Mouse (Mus musculus): Measurements from ENCODE around the gene Myo1b. TPM values are rescaled to one million over a fixed set of nuclear protein-coding genes. Genes with fewer than 3 reads are reported as not detected.

The Myo1b gene
- polyA plus RNA-seq, 1 experiment from 2014 or later = 142 TPM

DNA sequence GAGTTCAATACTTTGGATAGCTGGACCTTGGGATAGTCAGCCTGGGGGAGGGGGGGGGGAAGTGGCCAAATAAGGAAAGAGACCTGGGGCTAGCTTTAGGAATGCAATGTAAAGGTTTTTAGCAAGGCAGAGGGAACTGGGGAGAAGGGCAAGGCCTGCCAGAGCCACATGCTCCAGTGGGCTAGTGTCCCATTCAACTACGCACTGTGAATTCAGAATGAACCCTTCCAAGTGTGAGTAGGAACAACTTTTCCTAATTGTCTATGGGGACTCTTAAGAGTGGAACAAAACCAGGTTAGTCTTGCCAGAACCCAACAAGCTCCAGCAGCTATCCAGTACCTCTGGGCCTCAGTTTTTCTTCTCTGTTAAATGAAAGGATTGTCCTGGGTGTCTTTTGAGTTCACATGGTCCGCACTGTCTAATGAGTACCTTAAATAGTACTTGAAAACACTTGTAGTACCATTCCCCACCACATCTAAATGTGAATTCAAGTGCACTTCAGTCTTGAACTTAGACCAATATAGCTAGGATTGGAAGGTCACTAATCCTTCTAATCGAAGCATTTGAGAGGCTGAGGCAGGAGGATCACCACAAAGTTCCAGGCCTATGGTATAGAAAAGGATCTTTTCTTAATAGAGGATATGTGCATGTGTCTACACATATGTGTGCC is 172.0 kb downstream of the Myo1b start:
- peaks cover 41% of the 10 kb centered on the region for H3K36me3 ChIP-seq
- H3K9me3 ChIP-seq = no peaks in the 10 kb centered on the region
- no peak for ATAC-seq (ENCODE audit: insufficient number of reproducible peaks, insufficient read depth, low FRiP score, low TSS enrichment, low read depth)
- H3K4me1 ChIP-seq (replicated peaks) = no peaks in the 10 kb centered on the region
- H3K4me3 ChIP-seq (replicated peaks) = no peak overlapping the region
- WGBS = 94% methylated on average over 3 of the region's 3 CpGs
- H3K4me2 ChIP-seq = no peak overlapping the region
- no peak overlapping the region for H3K9ac ChIP-seq (replicated peaks)
- no peak overlapping the region for H3K27ac ChIP-seq
- H3K27me3 ChIP-seq = no peaks in the 10 kb centered on the region

GRCm38 (mm10) chr1:51742586-51742985 is 173.3 kb downstream of the Myo1b start:
- Histone ChIP-seq H3K36me3 (peaks cover 31% of the 10 kb centered on the region), H3K27ac (no peak overlapping the region), H3K9ac (replicated peaks) (no peak overlapping the region), H3K9me3 (no peaks in the 10 kb centered on the region), H3K4me3 (replicated peaks) (no peak overlapping the region), H3K27me3 (no peaks in the 10 kb centered on the region), H3K4me2 (no peak overlapping the region), H3K4me1 (replicated peaks) (no peaks in the 10 kb centered on the region)
- WGBS = 96% methylated on average over 1 of the region's 1 CpGs
- no peak for ATAC-seq (ENCODE audit: insufficient number of reproducible peaks, insufficient read depth, low FRiP score, low TSS enrichment, low read depth)

DNA sequence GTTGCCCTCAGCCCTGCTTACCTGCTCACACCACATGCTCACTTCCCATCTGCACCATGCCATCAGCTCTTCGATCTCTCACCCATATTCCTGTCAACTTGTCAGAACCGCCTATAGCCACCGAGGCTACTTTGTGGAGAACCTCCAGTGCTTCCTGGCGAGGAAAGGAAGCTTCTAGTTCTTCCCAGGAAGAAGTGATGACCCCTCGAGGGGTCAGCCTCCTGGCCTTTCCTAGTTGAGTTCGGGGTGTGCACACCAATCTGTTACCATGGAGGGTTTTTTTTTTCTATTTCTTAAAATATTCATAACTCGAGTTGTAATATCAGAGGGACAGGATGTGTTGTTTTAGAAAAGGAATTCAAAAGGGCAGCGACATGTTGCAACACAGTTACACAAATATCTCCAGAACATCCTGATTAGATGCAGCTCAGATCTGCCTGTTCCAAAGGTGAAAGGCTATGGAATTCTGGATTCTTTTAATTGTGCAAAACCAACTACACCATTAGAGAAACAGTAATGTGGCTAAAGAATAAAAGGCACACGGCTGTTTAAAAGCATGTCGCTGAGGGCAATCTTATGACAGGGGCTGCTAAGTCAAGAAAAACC is 175.1 kb downstream of the Myo1b start:
- WGBS = 87% methylated on average over 10 of the region's 10 CpGs
- H3K27me3 ChIP-seq = no peaks in the 10 kb centered on the region
- no peaks in the 10 kb centered on the region for H3K4me1 ChIP-seq (replicated peaks)
- ATAC-seq (ENCODE audit: insufficient number of reproducible peaks, insufficient read depth, low FRiP score, low TSS enrichment, low read depth) = no peak
- no peaks in the 10 kb centered on the region for H3K9me3 ChIP-seq
- no peak overlapping the region for H3K27ac ChIP-seq
- no peak overlapping the region for H3K9ac ChIP-seq (replicated peaks)
- H3K4me3 ChIP-seq (replicated peaks) = no peak overlapping the region
- H3K4me2 ChIP-seq = no peak overlapping the region
- peaks cover 21% of the 10 kb centered on the region for H3K36me3 ChIP-seq

- Histone ChIP-seq H3K27me3 (no peaks in the 10 kb centered on the region), H3K27ac (no peak overlapping the region), H3K4me3 (replicated peaks) (no peak overlapping the region), H3K9ac (replicated peaks) (no peak overlapping the region), H3K9me3 (no peaks in the 10 kb centered on the region), H3K4me1 (replicated peaks) (no peaks in the 10 kb centered on the region), H3K4me2 (no peak overlapping the region), H3K36me3 (peaks cover 12% of the 10 kb centered on the region; the same call in 1 of the 2 replicates)
- 85% methylated on average over 5 of the region's 5 CpGs for WGBS
- no peak for ATAC-seq (ENCODE audit: insufficient number of reproducible peaks, insufficient read depth, low FRiP score, low TSS enrichment, low read depth)
Observed at GRCm38 (mm10) chr1:51739252-51739852, 176.5 kb downstream of the Myo1b start.

DNA sequence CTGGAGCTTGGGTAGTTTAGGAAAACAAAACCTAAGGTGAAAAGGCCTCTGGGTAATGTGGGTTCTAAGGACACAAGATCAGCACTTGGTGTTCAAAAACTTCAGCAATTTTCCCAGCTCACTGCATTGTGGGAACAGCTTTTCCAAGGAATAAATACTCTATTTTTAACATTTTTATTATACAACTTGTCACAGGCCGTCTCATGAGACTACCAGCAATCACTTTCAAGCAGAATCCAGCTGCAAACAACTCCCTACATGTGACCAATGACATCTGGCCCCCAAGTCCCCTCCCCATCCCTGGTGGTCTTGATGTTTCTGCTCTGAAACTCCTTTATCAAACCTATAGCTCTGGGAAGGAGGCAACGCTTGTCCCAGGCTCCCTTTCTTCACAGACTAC is 179.0 kb downstream of the Myo1b start:
- H3K27ac ChIP-seq = no peak overlapping the region
- no peaks in the 10 kb centered on the region for H3K36me3 ChIP-seq
- H3K9me3 ChIP-seq = peaks cover 3% of the 10 kb centered on the region; the same call in 1 of the 2 replicates
- ATAC-seq (ENCODE audit: insufficient number of reproducible peaks, insufficient read depth, low FRiP score, low TSS enrichment, low read depth) = no peak
- no peak overlapping the region for H3K4me3 ChIP-seq (replicated peaks)
- no peaks in the 10 kb centered on the region for H3K27me3 ChIP-seq
- H3K9ac ChIP-seq (replicated peaks) = no peak overlapping the region
- 80% methylated on average over 2 of the region's 2 CpGs for WGBS
- H3K4me2 ChIP-seq = no peak overlapping the region
- no peaks in the 10 kb centered on the region for H3K4me1 ChIP-seq (replicated peaks)

GRCm38 (mm10) chr1:51734721-51735120 is 181.2 kb downstream of the Myo1b start:
- Histone ChIP-seq H3K27ac (no peak overlapping the region), H3K4me1 (replicated peaks) (no peaks in the 10 kb centered on the region), H3K9me3 (peaks cover 7% of the 10 kb centered on the region; the same call in 1 of the 2 replicates), H3K36me3 (no peaks in the 10 kb centered on the region), H3K9ac (replicated peaks) (no peak overlapping the region), H3K4me3 (replicated peaks) (no peak overlapping the region), H3K4me2 (no peak overlapping the region), H3K27me3 (no peaks in the 10 kb centered on the region)
- no peak for ATAC-seq (ENCODE audit: insufficient number of reproducible peaks, insufficient read depth, low FRiP score, low TSS enrichment, low read depth)
- WGBS = 89% methylated on average over 6 of the region's 6 CpGs

- no peaks in the 10 kb centered on the region for H3K36me3 ChIP-seq
- no peaks in the 10 kb centered on the region for H3K27me3 ChIP-seq
- peaks cover 7% of the 10 kb centered on the region; the same call in 1 of the 2 replicates for H3K9me3 ChIP-seq
- 77% methylated on average over 1 of the region's 1 CpGs for WGBS
- H3K4me2 ChIP-seq = no peak overlapping the region
- no peak overlapping the region for H3K4me3 ChIP-seq (replicated peaks)
- H3K9ac ChIP-seq (replicated peaks) = no peak overlapping the region
- no peak overlapping the region for H3K27ac ChIP-seq
- no peak for ATAC-seq (ENCODE audit: insufficient number of reproducible peaks, insufficient read depth, low FRiP score, low TSS enrichment, low read depth)
- H3K4me1 ChIP-seq (replicated peaks) = no peaks in the 10 kb centered on the region
Observed at GRCm38 (mm10) chr1:51729407-51729806, 186.5 kb downstream of the Myo1b start.

DNA sequence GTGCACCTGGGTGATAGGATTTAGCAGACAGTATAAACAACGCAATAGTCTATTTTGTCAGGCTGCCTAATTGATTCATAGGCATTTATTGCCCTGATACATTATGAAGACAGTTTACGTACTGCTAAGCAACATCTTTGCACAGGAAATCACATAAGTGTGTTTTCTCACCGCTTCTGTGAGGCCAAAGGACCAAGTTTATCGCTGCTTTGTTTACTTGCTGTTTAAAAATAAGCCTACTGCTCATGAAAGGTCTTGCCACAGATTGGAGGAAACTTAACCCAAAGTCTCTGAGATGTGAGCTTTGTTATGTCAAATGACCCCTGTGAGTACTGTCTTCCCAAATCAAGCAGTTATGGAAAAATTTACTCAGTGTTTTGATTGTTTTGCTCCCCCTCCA is 187.1 kb downstream of the Myo1b start:
- ATAC-seq (ENCODE audit: insufficient number of reproducible peaks, insufficient read depth, low FRiP score, low TSS enrichment, low read depth) = no peak
- Histone ChIP-seq H3K4me2 (no peak overlapping the region), H3K4me3 (replicated peaks) (no peak overlapping the region), H3K27ac (no peak overlapping the region), H3K4me1 (replicated peaks) (no peaks in the 10 kb centered on the region), H3K9me3 (peaks cover 10% of the 10 kb centered on the region; the same call in 1 of the 2 replicates), H3K27me3 (no peaks in the 10 kb centered on the region), H3K9ac (replicated peaks) (no peak overlapping the region), H3K36me3 (no peaks in the 10 kb centered on the region)
- WGBS = 81% methylated on average over 4 of the region's 4 CpGs

GRCm38 (mm10) chr1:51719897-51720673 is 195.8 kb downstream of the Myo1b start:
- ATAC-seq (ENCODE audit: insufficient number of reproducible peaks, insufficient read depth, low FRiP score, low TSS enrichment, low read depth) = peak; percentile 66
- Histone ChIP-seq H3K27ac (no peak overlapping the region), H3K9me3 (peaks cover 4% of the 10 kb centered on the region; the same call in 1 of the 2 replicates), H3K4me3 (replicated peaks) (0 out of 2 replicates have a peak overlapping the region, but pooled peaks have one; percentile 11), H3K4me1 (replicated peaks) (peaks cover 9% of the 10 kb centered on the region), H3K27me3 (no peaks in the 10 kb centered on the region), H3K4me2 (peak overlapping the region; percentile 36), H3K9ac (replicated peaks) (no peak overlapping the region), H3K36me3 (no peaks in the 10 kb centered on the region)
- 35% methylated on average over 9 of the region's 9 CpGs for WGBS

DNA sequence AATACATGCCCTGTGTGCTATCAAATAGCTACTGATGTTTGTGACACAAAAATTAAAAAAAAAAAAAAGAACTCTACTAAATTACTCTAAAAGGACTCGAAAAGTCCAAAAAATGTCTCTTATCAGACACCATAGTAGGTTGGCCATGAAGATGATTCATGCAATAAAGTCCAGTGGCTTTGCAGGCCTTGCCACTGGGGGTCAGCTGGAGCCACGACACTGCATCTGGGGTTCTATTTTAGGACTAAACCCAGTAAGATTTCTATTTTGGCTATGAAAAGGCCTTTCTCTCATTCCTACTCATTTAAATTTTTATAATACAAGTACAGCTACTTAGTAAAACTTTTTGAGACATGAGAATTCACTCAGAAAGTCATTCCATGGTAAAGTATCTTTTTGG is 205.0 kb downstream of the Myo1b start:
- no peak overlapping the region for H3K4me3 ChIP-seq (replicated peaks)
- no peak overlapping the region for H3K27ac ChIP-seq
- H3K27me3 ChIP-seq = no peaks in the 10 kb centered on the region
- no peaks in the 10 kb centered on the region for H3K9me3 ChIP-seq
- WGBS = 82% methylated on average over 2 of the region's 2 CpGs
- no peaks in the 10 kb centered on the region for H3K36me3 ChIP-seq
- no peak overlapping the region for H3K4me2 ChIP-seq
- H3K9ac ChIP-seq (replicated peaks) = no peak overlapping the region
- H3K4me1 ChIP-seq (replicated peaks) = 0 out of 2 replicates have a peak, but pooled peaks cover 5% of the 10 kb centered on the region
- no peak for ATAC-seq (ENCODE audit: insufficient number of reproducible peaks, insufficient read depth, low FRiP score, low TSS enrichment, low read depth)

- 0 out of 2 replicates have a peak, but pooled peaks cover 5% of the 10 kb centered on the region for H3K4me1 ChIP-seq (replicated peaks)
- 49% methylated on average over 3 of the region's 3 CpGs for WGBS
- H3K9ac ChIP-seq (replicated peaks) = no peak overlapping the region
- H3K4me2 ChIP-seq = no peak overlapping the region
- no peaks in the 10 kb centered on the region for H3K9me3 ChIP-seq
- no peaks in the 10 kb centered on the region for H3K27me3 ChIP-seq
- H3K36me3 ChIP-seq = no peaks in the 10 kb centered on the region
- H3K4me3 ChIP-seq (replicated peaks) = no peak overlapping the region
- H3K27ac ChIP-seq = peak overlapping the region; percentile 75
- no peak for ATAC-seq (ENCODE audit: insufficient number of reproducible peaks, insufficient read depth, low FRiP score, low TSS enrichment, low read depth)
Observed at GRCm38 (mm10) chr1:51706106-51706505, 209.8 kb downstream of the Myo1b start.
